Mouse (Mus musculus): ENCODE data around the gene Nfia. TPM values are rescaled to one million over a fixed set of nuclear protein-coding genes. Genes with fewer than 3 reads are reported as not detected.

Nfia gene
- polyA plus RNA-seq, 1 experiment, result not detected

DNA sequence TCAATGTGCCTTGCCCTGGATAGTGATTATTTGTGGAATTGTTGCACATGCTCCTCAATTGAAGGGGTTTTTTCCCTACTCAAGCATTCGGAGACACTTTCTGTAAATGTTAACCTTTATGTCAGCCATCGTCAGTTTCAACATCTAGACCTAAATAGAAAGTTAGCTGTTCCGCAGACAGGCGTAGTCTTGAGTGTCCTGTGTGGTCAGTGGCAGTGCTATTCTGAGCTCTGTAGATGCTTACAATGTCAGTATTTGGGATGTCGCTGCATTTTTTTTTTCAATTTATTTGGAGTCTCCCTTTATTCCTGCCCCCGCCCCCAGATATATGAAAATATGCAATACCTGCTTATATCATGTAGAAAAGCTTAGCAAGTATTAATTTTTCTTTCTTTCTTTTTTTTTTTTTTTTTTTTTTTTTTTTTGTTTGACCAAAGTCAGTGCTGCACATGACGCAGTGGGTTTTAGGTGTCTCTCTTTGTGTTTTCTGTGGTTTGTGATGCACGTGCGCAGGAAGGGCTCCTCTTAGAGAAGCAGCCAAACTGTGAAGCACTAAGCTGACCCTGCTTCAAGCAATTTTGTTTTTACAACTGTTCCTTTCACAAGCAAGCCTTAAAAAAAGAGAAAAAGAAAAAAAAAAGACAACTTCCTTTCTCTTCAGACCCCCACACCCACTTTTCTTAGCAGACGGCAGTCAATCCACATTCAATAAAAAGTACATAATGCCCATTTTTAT is 340.9 kb downstream of the Nfia start:
- no peak overlapping the region for H3K27ac ChIP-seq (ENCODE audit: insufficient read depth, low read depth, low read length)
- no peak overlapping the region for H3K4me3 ChIP-seq (ENCODE audit: insufficient read depth, low read depth, low read length)
- 85% methylated on average over 10 of the region's 10 CpGs for WGBS
- TF ChIP-seq POLR2A (IDR thresholded peaks at IDR 0.05; ENCODE audit: insufficient read depth, low read depth, low read length), result no peak
- TF ChIP-seq CTCF (IDR thresholded peaks at IDR 0.05; ENCODE audit: insufficient read depth, low read depth, low read length), result no peak
- no peaks in the 10 kb centered on the region for H3K4me1 ChIP-seq (ENCODE audit: control insufficient read depth, insufficient read depth, low read length)

GRCm38 (mm10) chr4:98114966-98115365 is 342.4 kb downstream of the Nfia start:
- H3K4me1 ChIP-seq (ENCODE audit: control insufficient read depth, insufficient read depth, low read length), result 0 out of 2 replicates have a peak, but pooled peaks cover 2% of the 10 kb centered on the region
- no peak overlapping the region for H3K27ac ChIP-seq (ENCODE audit: insufficient read depth, low read depth, low read length)
- WGBS, result 64% methylated on average over 2 of the region's 2 CpGs
- no peak for TF ChIP-seq POLR2A (IDR thresholded peaks at IDR 0.05; ENCODE audit: insufficient read depth, low read depth, low read length)
- no peak for TF ChIP-seq CTCF (IDR thresholded peaks at IDR 0.05; ENCODE audit: insufficient read depth, low read depth, low read length)
- no peak overlapping the region for H3K4me3 ChIP-seq (ENCODE audit: insufficient read depth, low read depth, low read length)

DNA sequence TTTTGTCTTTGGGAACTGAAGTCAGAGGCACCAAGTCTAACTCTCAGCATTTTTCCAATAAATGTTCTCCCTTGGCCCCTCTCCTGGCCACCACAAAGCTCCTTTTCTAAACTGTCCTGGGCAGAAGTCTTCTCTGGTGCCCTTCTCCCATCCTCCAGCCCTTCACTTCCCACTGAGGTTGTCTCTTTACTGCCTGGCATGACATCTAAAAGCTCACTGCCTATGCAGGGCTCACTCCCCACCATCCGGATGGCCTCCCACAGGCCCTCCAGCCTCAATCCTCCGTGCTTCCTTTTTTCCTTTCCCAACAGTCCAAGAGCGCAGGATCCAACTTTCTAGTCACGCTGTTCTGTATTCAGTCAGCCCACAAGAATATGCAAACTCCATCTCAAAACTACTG is 342.9 kb downstream of the Nfia start:
- 93% methylated on average over 4 of the region's 4 CpGs for WGBS
- Histone ChIP-seq H3K4me1 (ENCODE audit: control insufficient read depth, insufficient read depth, low read length) (0 out of 2 replicates have a peak, but pooled peaks cover 2% of the 10 kb centered on the region), H3K4me3 (ENCODE audit: insufficient read depth, low read depth, low read length) (no peak overlapping the region), H3K27ac (ENCODE audit: insufficient read depth, low read depth, low read length) (no peak overlapping the region)
- TF ChIP-seq POLR2A (IDR thresholded peaks at IDR 0.05; ENCODE audit: insufficient read depth, low read depth, low read length), result no peak
- no peak for TF ChIP-seq CTCF (IDR thresholded peaks at IDR 0.05; ENCODE audit: insufficient read depth, low read depth, low read length)

- 0 out of 2 replicates have a peak, but pooled peaks cover 2% of the 10 kb centered on the region for H3K4me1 ChIP-seq (ENCODE audit: control insufficient read depth, insufficient read depth, low read length)
- whole genome bisulfite sequencing, result 95% methylated on average over 7 of the region's 7 CpGs
These were observed 343.5 kb downstream of the Nfia start for GRCm38 (mm10) chr4:98116046-98116445.

DNA sequence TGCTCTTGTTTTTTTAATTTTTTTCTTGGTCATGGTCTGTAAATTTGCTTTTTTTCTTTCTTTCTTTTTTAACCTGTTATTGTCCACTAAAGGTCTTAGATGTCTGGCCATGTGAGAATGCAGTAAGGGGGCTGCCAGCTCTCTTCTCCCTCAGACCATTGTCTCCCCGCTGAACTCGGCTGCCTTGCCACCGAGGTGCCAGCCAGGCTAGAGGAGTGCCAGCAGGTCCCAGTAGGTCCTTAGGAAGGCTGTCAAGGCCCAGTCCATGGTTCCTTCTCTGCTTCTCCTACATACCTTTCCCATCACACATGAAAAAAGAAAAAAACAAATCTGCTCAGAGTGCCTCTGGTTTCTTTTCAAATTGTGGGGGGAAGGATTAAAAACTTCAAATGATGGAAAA is 345.6 kb downstream of the Nfia start:
- 37% methylated on average over 3 of the region's 3 CpGs for WGBS
- no peak overlapping the region for H3K27ac ChIP-seq (ENCODE audit: insufficient read depth, low read depth, low read length)
- H3K4me3 ChIP-seq (ENCODE audit: insufficient read depth, low read depth, low read length), result no peak overlapping the region
- TF ChIP-seq CTCF (IDR thresholded peaks at IDR 0.05; ENCODE audit: insufficient read depth, low read depth, low read length), result no peak
- TF ChIP-seq POLR2A (IDR thresholded peaks at IDR 0.05; ENCODE audit: insufficient read depth, low read depth, low read length), result no peak
- 0 out of 2 replicates have a peak, but pooled peaks cover 2% of the 10 kb centered on the region for H3K4me1 ChIP-seq (ENCODE audit: control insufficient read depth, insufficient read depth, low read length)

More at GRCm38 (mm10) chr4:98116046-98116445, 343.5 kb downstream of the Nfia start:
- TF ChIP-seq POLR2A (IDR thresholded peaks at IDR 0.05; ENCODE audit: insufficient read depth, low read depth, low read length) (no peak), CTCF (IDR thresholded peaks at IDR 0.05; ENCODE audit: insufficient read depth, low read depth, low read length) (no peak)
- no peak overlapping the region for H3K27ac ChIP-seq (ENCODE audit: insufficient read depth, low read depth, low read length)
- no peak overlapping the region for H3K4me3 ChIP-seq (ENCODE audit: insufficient read depth, low read depth, low read length)

DNA sequence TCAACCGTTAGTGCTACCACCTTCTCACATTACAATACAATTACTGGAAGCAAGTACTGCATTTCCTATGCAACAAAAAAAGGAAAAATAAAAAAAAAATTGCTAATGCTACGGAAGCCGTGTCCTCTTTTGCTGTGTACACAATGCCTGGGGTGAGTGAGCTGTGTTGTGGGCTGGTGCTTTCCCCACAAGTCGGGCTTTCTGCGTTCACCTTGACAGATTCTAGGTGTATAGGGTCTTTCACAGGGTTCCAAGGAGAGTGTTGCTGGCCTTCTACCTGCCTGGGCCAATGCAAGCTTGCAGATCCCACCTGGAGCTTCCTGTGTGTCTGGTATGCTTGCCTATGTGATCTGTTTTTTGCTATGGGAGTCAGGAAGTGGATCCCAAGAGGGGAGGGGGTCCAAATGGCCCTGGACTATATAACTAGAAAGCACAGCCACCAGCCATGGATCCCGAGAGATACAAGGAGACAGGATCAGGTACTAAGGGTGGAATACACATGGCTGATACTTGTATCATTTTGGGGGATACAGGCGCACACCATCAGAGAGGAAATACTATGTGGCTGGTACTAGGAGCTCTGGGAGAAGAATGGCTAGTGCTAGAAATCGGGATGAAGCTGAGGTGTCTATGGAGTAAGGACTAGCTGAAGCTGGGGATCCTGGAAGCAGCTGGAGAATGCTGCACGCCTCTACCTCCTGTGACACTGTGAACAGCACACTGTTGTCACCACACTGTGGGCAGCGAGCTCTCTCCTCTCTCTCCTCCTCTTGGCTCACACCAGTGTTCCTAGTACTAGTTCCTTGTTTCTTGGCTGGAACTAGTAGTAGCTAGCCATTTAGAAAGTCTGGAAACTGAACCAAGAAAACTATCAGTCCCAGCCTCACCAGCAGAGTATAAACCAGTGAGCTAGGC is 346.5 kb downstream of the Nfia start:
- no peak overlapping the region for H3K27ac ChIP-seq (ENCODE audit: insufficient read depth, low read depth, low read length)
- WGBS, result 81% methylated on average over 10 of the region's 10 CpGs
- TF ChIP-seq POLR2A (IDR thresholded peaks at IDR 0.05; ENCODE audit: insufficient read depth, low read depth, low read length), result no peak
- no peak for TF ChIP-seq CTCF (IDR thresholded peaks at IDR 0.05; ENCODE audit: insufficient read depth, low read depth, low read length)
- H3K4me1 ChIP-seq (ENCODE audit: control insufficient read depth, insufficient read depth, low read length), result 0 out of 2 replicates have a peak, but pooled peaks cover 2% of the 10 kb centered on the region
- H3K4me3 ChIP-seq (ENCODE audit: insufficient read depth, low read depth, low read length), result no peak overlapping the region

- Histone ChIP-seq H3K4me3 (ENCODE audit: insufficient read depth, low read depth, low read length) (no peak overlapping the region), H3K4me1 (ENCODE audit: control insufficient read depth, insufficient read depth, low read length) (0 out of 2 replicates have a peak, but pooled peaks cover 2% of the 10 kb centered on the region), H3K27ac (ENCODE audit: insufficient read depth, low read depth, low read length) (no peak overlapping the region)
- TF ChIP-seq CTCF (IDR thresholded peaks at IDR 0.05; ENCODE audit: insufficient read depth, low read depth, low read length) (no peak), POLR2A (IDR thresholded peaks at IDR 0.05; ENCODE audit: insufficient read depth, low read depth, low read length) (no peak)
- WGBS, result 90% methylated on average over 3 of the region's 3 CpGs
These were observed 347.5 kb downstream of the Nfia start for GRCm38 (mm10) chr4:98119949-98120531.

DNA sequence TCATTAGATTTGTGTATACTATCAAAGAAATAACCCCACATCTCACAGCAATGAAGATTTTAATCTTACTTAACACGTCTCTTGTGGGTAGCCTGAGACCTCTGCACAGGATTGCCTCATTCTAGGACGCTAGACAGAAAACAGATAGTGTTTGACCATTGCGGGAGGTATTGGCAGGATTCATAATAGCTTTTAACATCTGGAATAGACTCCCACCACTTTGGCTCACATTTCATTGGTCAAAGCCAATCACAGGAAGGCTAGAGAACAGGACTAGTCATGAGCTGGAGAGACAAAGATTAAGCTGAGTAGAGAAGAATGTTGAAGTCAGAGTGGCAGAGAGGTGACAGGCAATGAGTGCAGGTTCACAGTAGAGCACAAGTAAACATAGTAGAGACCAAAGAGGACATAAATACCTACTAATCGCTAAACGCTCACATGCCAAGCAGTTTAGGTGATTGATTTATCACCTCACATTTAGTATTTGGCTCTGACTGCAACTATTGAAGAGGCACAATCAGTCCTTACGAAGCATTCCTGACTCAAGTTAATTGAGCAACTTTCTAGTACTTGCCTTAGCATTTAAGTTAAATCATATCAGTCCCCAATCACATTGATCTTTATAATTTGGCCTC is 348.3 kb downstream of the Nfia start:
- Histone ChIP-seq H3K4me3 (ENCODE audit: insufficient read depth, low read depth, low read length) (no peak overlapping the region), H3K4me1 (ENCODE audit: control insufficient read depth, insufficient read depth, low read length) (0 out of 2 replicates have a peak, but pooled peaks cover 2% of the 10 kb centered on the region), H3K27ac (ENCODE audit: insufficient read depth, low read depth, low read length) (no peak overlapping the region)
- WGBS, result 93% methylated on average over 6 of the region's 6 CpGs
- TF ChIP-seq POLR2A (IDR thresholded peaks at IDR 0.05; ENCODE audit: insufficient read depth, low read depth, low read length) (no peak), CTCF (IDR thresholded peaks at IDR 0.05; ENCODE audit: insufficient read depth, low read depth, low read length) (no peak)
